Mouse (Mus musculus): ENCODE data around the gene Apoc2.

The Apoc2 gene

GRCm38 (mm10) chr7:19677872-19678271 is at the start of gene Apoc2:
Gene Apoc2, minus strand, starts transcription at chr7:19677941.
- no peak for DNase-seq (ENCODE audit: low spot score)

- no peak for DNase-seq (ENCODE audit: low spot score)
These were observed 48.8 kb upstream of the Apoc2 start for GRCm38 (mm10) chr7:19726541-19726940.

- DNase-seq (ENCODE audit: low spot score) = no peak
These were observed 46.4 kb upstream of the Apoc2 start for GRCm38 (mm10) chr7:19724167-19724566.

- DNase-seq (ENCODE audit: low spot score) = no peak
These were observed 45.0 kb upstream of the Apoc2 start for GRCm38 (mm10) chr7:19722754-19723195.

GRCm38 (mm10) chr7:19719200-19719599 is 41.5 kb upstream of the Apoc2 start:
- DNase-seq (ENCODE audit: low spot score) = no peak

- no peak for DNase-seq (ENCODE audit: low spot score)
These were observed 40.7 kb upstream of the Apoc2 start for GRCm38 (mm10) chr7:19718297-19718952.

GRCm38 (mm10) chr7:19717346-19717745 is 39.6 kb upstream of the Apoc2 start:
- DNase-seq (ENCODE audit: low spot score) = no peak

GRCm38 (mm10) chr7:19716822-19717221 is 39.1 kb upstream of the Apoc2 start:
- DNase-seq (ENCODE audit: low spot score) = no peak

- DNase-seq (ENCODE audit: low spot score) = no peak
These were observed 38.4 kb upstream of the Apoc2 start for GRCm38 (mm10) chr7:19716055-19716682.

GRCm38 (mm10) chr7:19715239-19716054 is 37.7 kb upstream of the Apoc2 start, which contains the start of gene Tomm40:
Gene Tomm40, minus strand, starts transcription at chr7:19715438.
- peak; percentile 99 for DNase-seq (ENCODE audit: low spot score)

- DNase-seq (ENCODE audit: low spot score) = no peak
These were observed 37.1 kb upstream of the Apoc2 start for GRCm38 (mm10) chr7:19714836-19715235.

GRCm38 (mm10) chr7:19713598-19713997 is 35.9 kb upstream of the Apoc2 start:
- DNase-seq (ENCODE audit: low spot score) = no peak

- peak; percentile 29 for DNase-seq (ENCODE audit: low spot score)
These were observed 35.5 kb upstream of the Apoc2 start for GRCm38 (mm10) chr7:19713196-19713595.

- DNase-seq (ENCODE audit: low spot score) = peak; percentile 40
These were observed 34.7 kb upstream of the Apoc2 start for GRCm38 (mm10) chr7:19712414-19712813.

GRCm38 (mm10) chr7:19710650-19711049 is 32.9 kb upstream of the Apoc2 start:
- no peak for DNase-seq (ENCODE audit: low spot score)

- DNase-seq (ENCODE audit: low spot score) = no peak
These were observed 27.5 kb upstream of the Apoc2 start for GRCm38 (mm10) chr7:19705271-19705670.

GRCm38 (mm10) chr7:19704475-19704874 is 26.7 kb upstream of the Apoc2 start:
- DNase-seq (ENCODE audit: low spot score) = no peak

- DNase-seq (ENCODE audit: low spot score) = no peak
These were observed 25.3 kb upstream of the Apoc2 start for GRCm38 (mm10) chr7:19702859-19703555.

GRCm38 (mm10) chr7:19701069-19701761 is 23.5 kb upstream of the Apoc2 start:
- peak; percentile 89 for DNase-seq (ENCODE audit: low spot score)

GRCm38 (mm10) chr7:19700299-19701068 is 22.7 kb upstream of the Apoc2 start:
- DNase-seq (ENCODE audit: low spot score) = no peak

- no peak for DNase-seq (ENCODE audit: low spot score)
These were observed 22.0 kb upstream of the Apoc2 start for GRCm38 (mm10) chr7:19699827-19700148.
